Mouse (Mus musculus) adrenal gland, postnatal 10 days (tissue): ENCODE measurements around the gene Tbc1d8. TPM values are rescaled to one million over a fixed set of nuclear protein-coding genes. Genes with fewer than 3 reads are reported as not detected.

Source experiments
- DNase-seq: peaks from one replicate; pipeline ENCODE4 v3.0.0; 2021; ENCODE audit warnings: mixed read lengths
- total RNA-seq, 2 experiments: library from RNA; stranded (reverse); gene quantifications; 2 replicates each; pipeline ENCODE4 v1.2.3; 2021

The Tbc1d8 gene
- total RNA-seq, 2 experiments from 2014 or later: 9.2 to 12.4 TPM

DNA sequence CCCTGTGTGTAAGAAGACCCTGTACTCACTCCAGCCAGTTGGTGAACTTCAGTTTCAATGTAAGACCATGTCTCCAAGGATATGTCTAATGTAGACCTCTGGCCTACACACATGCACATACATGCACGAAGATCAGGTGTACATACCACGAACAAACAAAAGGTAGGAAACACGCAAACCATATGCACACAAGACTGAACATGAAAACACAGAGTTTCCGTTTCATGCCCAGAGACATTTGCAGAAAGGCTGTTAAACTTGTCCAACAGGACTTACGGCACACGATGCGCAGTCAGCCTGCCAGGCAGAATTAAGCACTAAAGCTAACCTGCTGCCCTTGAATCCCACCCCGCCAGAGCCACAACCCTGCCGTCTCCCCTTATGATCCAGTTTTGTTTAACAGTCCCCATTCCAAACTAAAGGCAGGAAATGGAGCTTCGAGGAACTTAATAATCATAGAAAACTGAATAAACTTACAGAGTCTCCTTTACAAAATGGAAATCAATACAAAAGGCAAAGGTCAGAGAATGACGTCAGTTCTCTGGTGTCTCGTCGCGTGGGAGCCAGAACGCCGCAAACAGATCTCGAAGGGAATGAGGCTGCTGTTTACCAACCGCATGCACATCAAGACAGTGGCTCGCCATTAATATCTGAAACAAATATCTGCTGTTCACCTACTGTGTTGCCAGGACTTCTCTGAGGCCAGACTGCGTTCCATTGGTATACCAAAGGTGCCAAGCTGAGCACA, 33.1 kb downstream of the Tbc1d8 start:
- DNase-seq: no peak

DNA sequence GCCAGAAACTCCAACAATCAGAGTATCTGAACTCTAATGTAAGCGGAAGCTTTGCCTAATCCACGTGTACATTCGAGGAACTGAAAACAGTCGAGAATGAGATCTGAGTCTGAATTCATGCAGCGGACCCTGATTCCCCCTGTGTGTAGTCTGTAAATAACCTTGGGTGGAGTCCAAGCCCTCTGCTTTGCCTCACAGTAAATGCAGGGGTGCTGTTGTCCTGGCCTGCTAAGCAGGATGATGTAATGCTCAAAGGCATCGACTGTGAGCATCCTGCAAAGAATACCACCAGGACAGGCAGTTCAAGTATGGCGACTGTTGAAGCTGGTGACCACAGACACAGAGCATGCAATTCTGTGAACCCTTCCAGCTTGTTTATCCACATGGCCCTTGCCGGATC, 34.8 kb downstream of the Tbc1d8 start:
- no peak for DNase-seq

- no peak for DNase-seq
These were observed 36.9 kb downstream of the Tbc1d8 start for GRCm38 (mm10) chr1:39441686-39442085.

DNA sequence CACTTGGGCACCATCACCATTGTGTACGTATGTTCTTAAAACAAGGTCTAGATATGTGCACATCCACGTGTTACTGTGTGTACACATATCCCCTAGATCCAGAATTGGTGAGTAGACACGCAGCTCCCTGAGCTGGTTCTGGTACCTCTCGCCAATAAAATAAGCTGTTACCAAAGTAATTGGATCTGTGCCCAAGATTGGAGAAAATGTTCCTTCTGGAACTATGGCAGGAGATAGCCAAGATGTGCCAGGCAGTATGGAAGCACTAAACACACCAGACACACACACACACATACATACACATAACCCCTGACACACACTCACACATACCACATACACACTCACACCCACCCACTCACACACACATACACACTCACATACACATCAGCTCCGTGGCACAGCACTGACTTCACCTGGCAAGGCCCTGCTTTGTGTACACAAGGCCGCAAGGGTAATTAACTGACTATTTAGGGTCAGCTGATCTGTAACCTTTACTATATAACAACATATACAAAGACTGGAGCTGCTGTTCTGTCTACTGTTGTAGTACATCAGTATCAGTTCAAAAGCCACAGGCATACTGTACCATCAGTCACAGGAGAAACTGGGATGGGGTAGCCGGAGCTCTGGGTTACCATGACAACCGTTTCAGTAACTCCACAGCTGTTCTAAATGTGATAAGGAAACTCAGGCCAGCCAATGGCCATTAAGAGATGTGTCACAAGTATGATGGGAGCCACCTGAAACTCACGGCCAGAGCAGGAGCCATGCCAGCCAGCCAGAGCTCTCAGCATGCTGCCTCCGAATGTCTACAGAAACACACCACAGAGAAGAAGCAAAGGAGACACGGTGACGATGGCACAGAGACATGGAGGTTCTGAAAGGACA, 38.6 kb downstream of the Tbc1d8 start:
- no peak for DNase-seq

GRCm38 (mm10) chr1:39438629-39439028, 39.9 kb downstream of the Tbc1d8 start:
- DNase-seq: no peak

GRCm38 (mm10) chr1:39434264-39434663, 44.3 kb downstream of the Tbc1d8 start:
- no peak for DNase-seq

DNA sequence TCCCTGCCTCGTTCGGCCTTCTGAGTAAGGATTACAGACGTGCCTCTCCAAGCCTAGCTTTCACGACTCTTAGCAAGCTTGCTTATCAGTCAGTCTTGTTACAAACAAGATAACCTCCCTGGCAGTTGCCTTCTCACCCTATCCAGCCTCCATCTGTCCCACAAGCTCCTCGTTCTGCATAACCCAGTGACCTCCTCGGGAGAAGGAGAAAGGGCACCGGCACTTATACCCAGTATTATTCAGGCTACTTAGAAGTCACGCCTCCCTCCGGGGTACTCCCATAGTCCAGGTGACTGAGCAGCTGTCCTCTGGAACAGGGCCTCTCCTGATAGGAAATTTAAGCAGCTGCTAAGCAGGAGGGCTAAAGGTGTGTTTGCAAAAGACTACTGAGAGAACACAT, 48.5 kb downstream of the Tbc1d8 start:
- DNase-seq: no peak

DNA sequence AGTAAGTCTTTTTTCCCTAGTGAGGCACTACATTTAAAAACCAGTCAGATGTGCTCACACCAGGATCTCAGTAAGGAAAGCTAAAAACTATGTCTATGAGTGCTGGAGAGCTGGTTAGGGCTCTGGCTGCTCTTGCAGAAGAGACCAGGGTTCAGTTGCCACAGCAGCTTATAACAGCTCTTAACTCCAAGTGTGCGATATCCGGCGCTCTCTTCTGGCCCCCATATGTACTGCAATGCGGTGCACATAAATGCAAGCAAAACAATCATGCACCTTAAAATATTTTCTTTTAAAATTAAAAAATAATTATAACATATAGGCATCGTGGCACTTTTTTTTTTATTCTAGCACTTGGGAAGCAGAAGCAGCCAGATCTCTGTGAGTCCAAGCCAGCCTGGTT, 49.5 kb downstream of the Tbc1d8 start:
- no peak for DNase-seq

DNA sequence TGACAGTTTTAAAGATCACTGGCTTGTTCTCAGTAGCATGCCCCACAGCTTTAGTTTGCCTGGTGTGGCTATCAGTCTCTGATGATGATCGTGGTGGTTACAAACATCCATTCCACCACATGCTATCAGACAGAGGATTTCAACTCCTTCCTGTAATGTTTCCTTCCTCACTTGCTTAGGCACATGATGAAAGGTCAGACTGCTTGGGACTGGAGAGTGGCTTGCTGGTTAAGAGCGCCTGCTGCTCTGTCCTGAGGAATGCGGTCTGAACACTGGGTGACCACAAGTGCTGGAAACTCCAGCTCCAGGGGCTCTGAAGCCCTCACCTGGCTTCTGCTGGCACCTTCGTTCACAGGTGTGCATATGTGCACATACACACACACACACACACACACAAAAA, 50.3 kb downstream of the Tbc1d8 start:
- no peak for DNase-seq

GRCm38 (mm10) chr1:39425497-39425896, 53.1 kb downstream of the Tbc1d8 start:
- DNase-seq: no peak

GRCm38 (mm10) chr1:39420987-39421386, 57.6 kb downstream of the Tbc1d8 start:
- no peak for DNase-seq

GRCm38 (mm10) chr1:39418852-39419251, 59.7 kb downstream of the Tbc1d8 start:
- DNase-seq: no peak

DNA sequence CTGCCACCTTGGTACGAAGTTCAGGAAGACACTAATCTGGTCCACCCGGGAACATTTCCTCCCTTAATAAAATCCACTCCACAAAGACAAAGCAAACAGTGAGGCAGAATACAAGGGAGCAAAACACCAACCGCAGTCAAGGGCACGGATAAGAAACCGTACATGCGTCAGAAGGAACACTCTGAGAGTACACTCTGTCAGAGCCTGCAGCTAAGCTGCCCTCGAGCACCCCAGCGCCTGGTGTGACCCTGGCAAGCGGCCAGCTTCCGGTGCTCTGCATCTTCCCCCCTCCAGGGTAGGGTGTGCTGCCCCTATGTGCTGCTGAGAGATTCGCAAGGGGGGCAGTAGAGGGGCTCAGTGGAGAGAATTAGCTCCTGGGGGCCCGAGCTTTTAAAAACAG, 60.7 kb downstream of the Tbc1d8 start:
- DNase-seq: peak; percentile 80

- peak; percentile 20 for DNase-seq
These were observed 68.3 kb downstream of the Tbc1d8 start for GRCm38 (mm10) chr1:39410085-39410821.

GRCm38 (mm10) chr1:39408668-39409067, 69.9 kb downstream of the Tbc1d8 start:
- DNase-seq: no peak

DNA sequence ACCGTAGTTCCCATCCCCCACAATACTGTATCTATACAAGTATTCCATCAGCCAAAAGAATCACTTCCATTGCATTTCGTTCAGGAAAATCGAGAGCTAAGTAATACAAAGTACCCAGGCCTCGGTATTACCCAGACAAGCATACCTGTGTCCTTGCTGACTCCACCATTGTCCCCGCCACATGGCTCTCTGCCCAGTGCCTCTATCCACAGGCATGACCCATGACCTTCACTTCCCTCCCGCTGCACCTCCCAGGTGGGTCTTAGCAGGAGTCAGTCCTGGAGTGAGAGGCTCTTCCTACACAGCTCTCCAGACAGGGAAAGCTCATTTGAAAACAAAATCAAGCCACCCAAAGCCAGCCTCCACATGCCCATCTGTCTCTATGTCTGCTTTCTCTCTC, 70.4 kb downstream of the Tbc1d8 start:
- no peak for DNase-seq

DNA sequence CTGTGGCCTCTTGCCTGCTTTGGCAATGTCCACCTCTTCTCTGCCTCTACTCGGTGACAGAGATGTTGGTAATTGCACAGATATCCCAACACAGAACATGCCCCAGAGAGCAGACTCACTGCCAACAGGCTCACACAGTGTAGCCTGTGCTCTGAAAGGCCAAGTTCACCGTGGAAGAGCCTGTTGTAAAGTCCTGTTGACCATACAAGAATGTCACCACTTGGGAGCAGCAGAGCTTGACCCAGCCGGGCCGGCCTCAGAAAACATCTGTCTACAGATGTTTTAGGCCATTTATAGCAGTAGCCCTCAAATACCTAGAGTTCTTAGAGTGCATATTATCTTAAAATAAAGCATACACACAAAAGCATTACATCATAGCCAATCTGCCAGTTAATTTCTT, 71.4 kb downstream of the Tbc1d8 start:
- peak; percentile 33 for DNase-seq

GRCm38 (mm10) chr1:39400173-39400572, 78.4 kb downstream of the Tbc1d8 start:
- DNase-seq: no peak

- peak; percentile 55 for DNase-seq
These were observed 79.3 kb downstream of the Tbc1d8 start for GRCm38 (mm10) chr1:39399228-39399627.

- no peak for DNase-seq
These were observed 80.3 kb downstream of the Tbc1d8 start for GRCm38 (mm10) chr1:39398284-39398683.

GRCm38 (mm10) chr1:39396347-39396746, 82.2 kb downstream of the Tbc1d8 start:
- DNase-seq: no peak

DNA sequence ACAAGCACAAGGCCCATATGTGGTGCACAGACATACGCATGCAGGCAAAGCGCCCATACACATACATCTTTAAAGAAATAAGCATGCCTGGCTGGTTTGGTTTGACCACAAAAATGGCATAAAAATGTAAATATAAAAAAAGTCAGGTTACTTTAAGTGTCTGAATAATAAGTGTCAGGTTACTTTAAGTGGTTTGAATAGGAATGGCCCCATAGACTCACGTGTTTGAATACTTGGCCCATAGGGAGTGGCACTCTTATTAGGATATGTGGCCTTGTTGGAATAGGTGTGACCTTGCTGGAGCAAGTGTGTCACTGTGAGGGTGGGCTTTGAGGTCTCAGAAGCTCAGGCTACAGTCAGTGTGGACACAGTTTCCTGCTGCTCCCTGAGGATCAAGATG, 83.9 kb downstream of the Tbc1d8 start:
- DNase-seq: no peak

DNA sequence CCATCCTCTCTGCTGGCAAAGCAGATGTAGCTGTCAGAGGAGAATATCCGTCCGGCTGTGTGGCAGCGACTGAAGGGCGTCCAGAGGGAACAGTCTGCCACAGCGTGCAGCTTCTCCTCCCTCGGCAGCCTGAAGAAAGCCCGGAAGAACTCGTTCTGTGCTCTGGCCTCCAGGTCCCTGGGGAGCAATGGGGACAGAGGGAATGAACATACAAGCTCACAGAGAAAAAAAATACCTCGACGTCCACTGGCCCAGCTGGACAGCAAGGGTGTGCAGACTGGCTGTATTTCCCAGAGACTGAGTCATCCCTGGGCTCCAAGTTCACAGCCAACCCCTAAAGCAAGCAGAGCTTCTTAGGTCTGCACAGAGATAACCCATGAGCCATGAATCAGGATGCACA, 84.5 kb downstream of the Tbc1d8 start:
- DNase-seq: peak; percentile 25
